ENCODE assay signal across 29 mouse cellular contexts in the genomic region with DNA sequence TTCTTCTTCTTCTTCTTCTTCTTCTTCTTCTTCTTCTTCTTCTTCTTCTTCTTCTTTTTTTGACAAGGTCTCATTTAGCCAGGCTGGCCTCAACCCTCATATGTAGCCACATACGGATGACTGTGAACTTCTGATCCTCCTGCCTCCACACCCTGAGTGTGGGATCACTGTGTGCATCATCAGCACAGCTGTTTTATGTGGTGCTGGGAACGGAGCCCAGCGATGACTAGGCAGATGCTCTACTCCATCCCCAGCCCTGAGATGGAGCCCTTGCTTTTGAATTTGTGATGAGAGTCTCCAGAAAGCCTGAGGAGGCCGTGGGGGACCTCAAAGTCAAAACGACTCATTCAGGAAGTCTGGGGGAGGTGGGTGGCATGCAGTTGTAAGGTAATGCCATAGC.
"Had no signal": no experiment of that assay in that cellular context is flagged by ENCODE, and none has a peak within 500 bp of the region (broad histone marks: within the 10 kb centered on the region; RNA-seq: fewer than 3 reads in every experiment).

No protein-coding gene starts in this region.

- H3K36me3 ChIP-seq: heart, embryonic 12.5 days; heart, embryonic 13.5 days; heart, embryonic 15.5 days; hindbrain, embryonic 10.5 days; hindbrain, embryonic 12.5 days; hindbrain, embryonic 13.5 days; hindbrain, embryonic 15.5 days; intestine, embryonic 15.5 days; kidney, embryonic 15.5 days had no signal

- H3K27me3 ChIP-seq: hindbrain, embryonic 15.5 days; kidney, embryonic 15.5 days had no signal

- DNase-seq: heart, postnatal 10 days; heart, postnatal 14 days; heart, postnatal 36 days; heart, postnatal 4 days; kidney, adult 11 months; kidney, adult 18-20 months; kidney, adult 2 months; kidney, adult 8-10 months; kidney, adult 9 months; kidney, postnatal 10 days; kidney, postnatal 14 days; kidney, postnatal 25 days; kidney, postnatal 36 days; kidney, postnatal 4 days; layer of hippocampus, adult 9-11 months; layer of hippocampus, postnatal 36 days had no signal

- H3K4me2 ChIP-seq: heart, embryonic 11.5 days; heart, embryonic 12.5 days; heart, embryonic 13.5 days; heart, embryonic 15.5 days; hindbrain, embryonic 12.5 days; hindbrain, embryonic 13.5 days; hindbrain, embryonic 14.5 days; hindbrain, embryonic 15.5 days; intestine, embryonic 15.5 days; kidney, embryonic 15.5 days had no signal

- H3K4me3 ChIP-seq: heart, embryonic 12.5 days; heart, embryonic 13.5 days; heart, embryonic 15.5 days; hindbrain, embryonic 10.5 days; hindbrain, embryonic 12.5 days; hindbrain, embryonic 13.5 days; hindbrain, embryonic 15.5 days; intestine, embryonic 15.5 days; kidney, embryonic 15.5 days; layer of hippocampus, adult 2 months; left cerebral cortex, adult 2 months had no signal
